Comparison of ENCODE assay signal across 11 mouse cellular contexts in genomic region chr8:92856273-92856986, GRCm38 (mm10). TPM values are rescaled to one million over a fixed set of nuclear protein-coding genes. Genes with fewer than 3 reads are reported as not detected.
DNase-seq lines count a peak whose midpoint lies in the region; ATAC-seq and TF ChIP-seq lines count a peak whose summit lies in the region.
"Had no signal": no experiment of that assay in that cellular context is flagged by ENCODE, and none has a peak within 500 bp of the region (broad histone marks: within the 10 kb centered on the region; RNA-seq: fewer than 3 reads in every experiment).

No protein-coding gene starts in this region.

- H3K4me1 ChIP-seq in midbrain, embryonic 12.5 days, result 0 out of 2 replicates have a peak, but pooled peaks cover 4% of the 10 kb centered on the region
- 0 out of 2 replicates have a peak, but pooled peaks cover 2% of the 10 kb centered on the region for H3K4me1 ChIP-seq in midbrain, embryonic 11.5 days (ENCODE audit: control insufficient read depth, insufficient read depth, low read length)
- no peaks in the 10 kb centered on the region for H3K4me1 ChIP-seq in limb, embryonic 11.5 days (ENCODE audit: control insufficient read depth, insufficient read depth, low read length)
- peaks cover 4% of the 10 kb centered on the region for H3K4me1 ChIP-seq in small intestine, adult 2 months (ENCODE audit: control insufficient read depth, insufficient read depth, insufficient read length, low read length)

- no peak for ATAC-seq in midbrain, embryonic 12.5 days (ENCODE audit: low FRiP score, low read depth)
- ATAC-seq in midbrain, embryonic 11.5 days (ENCODE audit: low FRiP score), result no peak
- ATAC-seq in limb, embryonic 11.5 days (ENCODE audit: insufficient number of reproducible peaks, low FRiP score, low TSS enrichment, low read depth), result no peak

- 93% methylated on average over 7 of the region's 7 CpGs for WGBS in midbrain, embryonic 12.5 days
- WGBS in midbrain, embryonic 11.5 days, result 88% methylated on average over 7 of the region's 7 CpGs
- 91% methylated on average over 7 of the region's 7 CpGs for WGBS in limb, embryonic 11.5 days
- 83% methylated on average over 7 of the region's 7 CpGs for whole genome bisulfite sequencing in small intestine, adult 2 months

- peaks cover 24% of the 10 kb centered on the region for H3K27me3 ChIP-seq in midbrain, embryonic 12.5 days
- peaks cover 5% of the 10 kb centered on the region for H3K27me3 ChIP-seq in midbrain, embryonic 11.5 days (ENCODE audit: control insufficient read depth, insufficient read depth, low read length)
- H3K27me3 ChIP-seq in limb, embryonic 11.5 days (ENCODE audit: control insufficient read depth, insufficient read depth, low read length), result no peaks in the 10 kb centered on the region
- no peaks in the 10 kb centered on the region for H3K27me3 ChIP-seq in small intestine, adult 2 months (ENCODE audit: control insufficient read depth, insufficient read depth, low read length)

- intact Hi-C loops in heart, postnatal 10 days (cut with DNase I), result no loop called here

- no peak for TF ChIP-seq CTCF in small intestine, adult 2 months (IDR thresholded peaks at IDR 0.05; ENCODE audit: extremely low read depth, insufficient read length, insufficient replicate concordance, low read depth, low read length)

- H3K27ac ChIP-seq in midbrain, embryonic 12.5 days (replicated peaks), result no peak overlapping the region
- H3K27ac ChIP-seq in midbrain, embryonic 11.5 days (ENCODE audit: low read depth, low read length), result no peak overlapping the region
- no peak overlapping the region for H3K27ac ChIP-seq in limb, embryonic 11.5 days (replicated peaks; ENCODE audit: low read depth, low read length)
- H3K27ac ChIP-seq in small intestine, adult 2 months (ENCODE audit: insufficient read depth, low read depth, low read length), result 0 out of 2 replicates have a peak overlapping the region, but pooled peaks have one; percentile 37

- H3K9ac ChIP-seq in midbrain, embryonic 12.5 days (replicated peaks), result no peak overlapping the region
- no peak overlapping the region for H3K9ac ChIP-seq in midbrain, embryonic 11.5 days (ENCODE audit: low read length)
- H3K9ac ChIP-seq in limb, embryonic 11.5 days (ENCODE audit: low read length), result no peak overlapping the region

- no peaks in the 10 kb centered on the region for H3K36me3 ChIP-seq in midbrain, embryonic 12.5 days
- H3K36me3 ChIP-seq in midbrain, embryonic 11.5 days (ENCODE audit: control insufficient read depth, insufficient read depth, low read length), result no peaks in the 10 kb centered on the region
- H3K36me3 ChIP-seq in limb, embryonic 11.5 days (ENCODE audit: control insufficient read depth, insufficient read depth, low read length), result no peaks in the 10 kb centered on the region; the same call in 1 of the 2 replicates
- H3K36me3 ChIP-seq in small intestine, adult 2 months (ENCODE audit: control insufficient read depth, insufficient read depth, low read length), result no peaks in the 10 kb centered on the region

- H3K9me3 ChIP-seq in midbrain, embryonic 12.5 days, result no peaks in the 10 kb centered on the region
- H3K9me3 ChIP-seq in midbrain, embryonic 11.5 days (ENCODE audit: control insufficient read depth, low read length), result peaks cover 6% of the 10 kb centered on the region; the same call in 1 of the 2 replicates
- no peaks in the 10 kb centered on the region for H3K9me3 ChIP-seq in limb, embryonic 11.5 days (ENCODE audit: control insufficient read depth, low read length)

- no peak for TF ChIP-seq POLR2A in small intestine, adult 2 months (IDR thresholded peaks at IDR 0.05; ENCODE audit: low read depth, low read length)

- peak; percentile 40 for DNase-seq in heart, adult 11 months
- no peak for DNase-seq in heart, postnatal 10 days
- no peak for DNase-seq in midbrain, embryonic 11.5 days (ENCODE audit: low spot score, missing footprints)
- DNase-seq in limb, embryonic 11.5 days (ENCODE audit: low spot score), result no peak
- no peak for DNase-seq in right cerebral cortex, postnatal 36 days (ENCODE audit: low spot score in 2 of 2)
- DNase-seq in cerebellum, adult 8-10 months, result no peak
- DNase-seq: kidney, adult 8-10 months had no signal

- no peak overlapping the region for H3K4me2 ChIP-seq in midbrain, embryonic 12.5 days (replicated peaks)
- no peak overlapping the region; the same call in 1 of the 2 replicates for H3K4me2 ChIP-seq in midbrain, embryonic 11.5 days
- H3K4me2 ChIP-seq in limb, embryonic 11.5 days (ENCODE audit: low read depth, severe bottlenecking), result peak overlapping the region; percentile 74; the same call in 1 of the 2 replicates

- H3K4me3 ChIP-seq in midbrain, embryonic 12.5 days, result peak overlapping the region; percentile 67; the same call in 1 of the 2 replicates
- H3K4me3 ChIP-seq in midbrain, embryonic 11.5 days (ENCODE audit: low read depth, low read length), result no peak overlapping the region
- peak overlapping the region; percentile 60; the same call in 1 of the 2 replicates for H3K4me3 ChIP-seq in limb, embryonic 11.5 days (ENCODE audit: low read depth, low read length)
- peak overlapping the region; percentile 77 for H3K4me3 ChIP-seq in small intestine, adult 2 months (ENCODE audit: low read depth, low read length)

RNA-seq across cellular contexts. Expression of gene Lpcat2, which starts 1.3 kb away (rescaled TPM):
- total RNA-seq in heart, postnatal 10 days (2021), result 1 to 10 TPM; 1.9 to 2.5 TPM
- polyA plus RNA-seq in midbrain, embryonic 12.5 days (2016; fragmentation: Nextera tagmentation; extraction: Ambion mirVana), result 3.5 and 5.9 TPM in 2 replicates
- 2.7 and 2.8 TPM in 2 replicates for polyA plus RNA-seq in midbrain, embryonic 11.5 days (2014; fragmentation: Nextera tagmentation; extraction: Ambion mirVana)
- 8.5 and 9.8 TPM in 2 replicates for polyA plus RNA-seq in limb, embryonic 11.5 days (2014; fragmentation: Nextera tagmentation; extraction: Ambion mirVana)
- polyA plus RNA-seq in small intestine, adult 2 months (2012; rRNA removed), result 1.3 and 2.3 TPM in 2 replicates

RNA-seq across cellular contexts. Expression of gene Mmp2, which starts 29.3 kb away (rescaled TPM):
- total RNA-seq in heart, postnatal 10 days (2021), result 100 to 1,000 TPM; 187 to 198 TPM
- polyA plus RNA-seq in midbrain, embryonic 12.5 days (2016; fragmentation: Nextera tagmentation; extraction: Ambion mirVana), result 45.6 and 63.9 TPM in 2 replicates
- 51.3 and 62.1 TPM in 2 replicates for polyA plus RNA-seq in midbrain, embryonic 11.5 days (2014; fragmentation: Nextera tagmentation; extraction: Ambion mirVana)
- polyA plus RNA-seq in limb, embryonic 11.5 days (2014; fragmentation: Nextera tagmentation; extraction: Ambion mirVana), result 237 and 252 TPM in 2 replicates
- polyA plus RNA-seq in small intestine, adult 2 months (2012; rRNA removed), result 24.1 and 50.6 TPM in 2 replicates

RNA-seq across cellular contexts. Expression of gene Capns2, which starts 44.8 kb away (rescaled TPM):
- not detected for total RNA-seq in heart, postnatal 10 days (2021)
- polyA plus RNA-seq in midbrain, embryonic 12.5 days (2016; fragmentation: Nextera tagmentation; extraction: Ambion mirVana), result 0.18 TPM in 1 of 2 replicates, not detected in the other
- polyA plus RNA-seq in midbrain, embryonic 11.5 days (2014; fragmentation: Nextera tagmentation; extraction: Ambion mirVana), result 0.18 TPM in 1 of 2 replicates, not detected in the other
- 0.40 and 0.82 TPM in 2 replicates for polyA plus RNA-seq in limb, embryonic 11.5 days (2014; fragmentation: Nextera tagmentation; extraction: Ambion mirVana)
- polyA plus RNA-seq in small intestine, adult 2 months (2012; rRNA removed), result not detected in 2 replicates
- polyA plus RNA-seq: C2C12; embryonic facial prominence, embryonic 11.5 days had no signal
